Mouse (Mus musculus) liver, adult (tissue): ENCODE results near the gene Dapk2.

ENCODE experiments used
- GATA4 ChIP-seq: IDR thresholded peaks from 2 replicates; pipeline ENCODE4 v1.6.1; 2014; ENCODE audit warnings: mild to moderate bottlenecking, low read length; ENCODE audit not compliant: insufficient replicate concordance

Dapk2 gene

GRCm38 (mm10) chr9:66283565-66284203 lies 125.7 kb downstream of the Dapk2 start:
- TF ChIP-seq GATA4: no peak

- TF ChIP-seq GATA4: peak; percentile 71; the same call in 1 of the 2 replicates
Measured at GRCm38 (mm10) chr9:66285901-66286300, 127.9 kb downstream of the Dapk2 start.

GRCm38 (mm10) chr9:66290727-66291126 lies 132.7 kb downstream of the Dapk2 start:
- TF ChIP-seq GATA4: no peak

- TF ChIP-seq GATA4: peak; percentile 42; the same call in 1 of the 2 replicates
Measured at GRCm38 (mm10) chr9:66293319-66293718, 135.3 kb downstream of the Dapk2 start.

- no peak for TF ChIP-seq GATA4
Measured at GRCm38 (mm10) chr9:66294227-66294626, 136.2 kb downstream of the Dapk2 start.

GRCm38 (mm10) chr9:66294980-66295410 lies 137.0 kb downstream of the Dapk2 start:
- peak; percentile 43; the same call in 1 of the 2 replicates for TF ChIP-seq GATA4

GRCm38 (mm10) chr9:66295577-66296120 lies 137.6 kb downstream of the Dapk2 start:
- no peak for TF ChIP-seq GATA4

GRCm38 (mm10) chr9:66298783-66299182 lies 140.8 kb downstream of the Dapk2 start:
- TF ChIP-seq GATA4: no peak

- no peak for TF ChIP-seq GATA4
Measured at GRCm38 (mm10) chr9:66300448-66301027, 142.5 kb downstream of the Dapk2 start.

- TF ChIP-seq GATA4: no peak
Measured at GRCm38 (mm10) chr9:66304320-66305090, 146.5 kb downstream of the Dapk2 start.

- TF ChIP-seq GATA4: no peak
Measured at GRCm38 (mm10) chr9:66305121-66306112, 147.4 kb downstream of the Dapk2 start.

- TF ChIP-seq GATA4: no peak
Measured at GRCm38 (mm10) chr9:66306414-66306813, 148.4 kb downstream of the Dapk2 start.

- no peak for TF ChIP-seq GATA4
Measured at GRCm38 (mm10) chr9:66307341-66307740, 149.3 kb downstream of the Dapk2 start.

GRCm38 (mm10) chr9:66308741-66309140 lies 150.7 kb downstream of the Dapk2 start:
- TF ChIP-seq GATA4: no peak

GRCm38 (mm10) chr9:66311458-66311857 lies 153.4 kb downstream of the Dapk2 start:
- no peak for TF ChIP-seq GATA4

- no peak for TF ChIP-seq GATA4
Measured at GRCm38 (mm10) chr9:66316603-66317002, 158.6 kb downstream of the Dapk2 start.
